Mouse (Mus musculus): ENCODE results near the gene Terf2.

Gene Terf2

DNA sequence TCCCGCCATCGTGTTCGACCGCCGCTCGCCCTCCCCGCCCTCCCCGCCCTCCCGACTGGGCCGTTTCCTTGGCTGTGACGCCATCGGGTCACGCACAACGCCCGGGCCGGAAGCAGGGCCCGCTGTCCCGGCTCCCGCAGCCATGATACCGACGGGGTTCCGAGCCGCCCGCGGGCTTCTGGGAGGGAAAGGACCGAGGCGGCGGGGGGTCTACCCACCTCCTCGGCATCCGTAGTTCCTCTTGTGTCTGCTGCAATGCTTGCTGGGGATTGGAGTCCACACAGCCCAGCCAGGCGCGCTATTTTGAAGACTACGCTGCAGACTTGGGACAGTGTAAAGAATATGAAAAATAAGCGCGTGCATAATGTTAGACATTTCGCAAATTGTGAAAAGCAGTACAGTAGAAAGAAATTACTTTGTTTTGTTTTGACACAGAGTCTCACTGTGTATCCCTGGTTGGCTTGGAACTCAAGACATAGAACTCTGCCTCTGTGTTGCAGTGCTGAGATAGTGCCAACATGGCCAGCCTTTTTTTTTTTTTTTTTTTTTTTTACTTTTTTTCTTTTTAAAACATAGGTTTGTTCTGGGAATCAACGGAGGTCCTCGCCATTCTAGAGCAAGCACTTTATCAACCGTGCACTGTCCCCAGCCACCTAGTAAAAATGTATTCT lies at the start of gene Terf2:
Gene Terf2, minus strand, starts transcription at position 182 of the 671 bp plus-strand sequence.
- peak; percentile 93 to 94 for DNase-seq (ENCODE audit: low spot score in 2 of 2)

DNA sequence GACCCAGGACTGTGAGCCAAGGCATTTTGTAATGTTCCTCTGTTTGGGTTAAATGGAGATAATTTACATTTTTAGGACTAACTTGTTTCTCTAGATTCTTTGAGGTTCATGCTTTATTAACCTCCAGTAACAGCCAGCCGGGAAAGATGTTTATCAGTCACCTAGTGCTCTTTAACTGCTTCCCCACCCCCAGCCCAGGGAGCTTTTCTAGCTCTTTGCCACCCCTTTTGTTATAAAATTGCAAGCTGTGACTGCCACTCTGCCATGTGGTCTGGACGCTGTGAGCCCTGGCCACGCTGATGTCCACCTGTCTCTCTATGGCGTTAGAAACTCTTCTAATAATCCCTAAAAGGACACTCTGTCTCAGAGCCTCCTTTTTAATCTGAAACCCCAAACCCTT lies 47.2 kb upstream of the Terf2 start:
- DNase-seq (ENCODE audit: low spot score in 2 of 2), result no peak

DNA sequence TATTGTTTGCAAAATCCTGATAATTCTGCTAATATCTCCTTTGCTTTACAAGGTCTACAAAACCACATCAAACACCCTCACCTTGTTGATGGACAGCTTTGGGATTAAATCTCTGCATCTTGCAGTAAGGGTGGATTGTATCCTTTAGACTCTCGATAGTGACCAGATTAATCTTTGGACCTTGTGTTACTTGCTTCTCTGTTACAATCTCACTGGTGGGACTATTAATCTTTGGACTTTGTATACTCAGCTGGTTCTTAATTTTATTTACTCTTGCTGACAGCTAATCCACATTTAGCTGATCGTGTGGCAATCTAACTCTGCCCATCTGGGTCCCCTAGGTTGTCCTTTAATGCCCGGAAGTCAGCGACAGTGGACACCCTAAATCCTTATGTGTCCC lies 46.2 kb upstream of the Terf2 start:
- DNase-seq (ENCODE audit: low spot score in 2 of 2), result no peak

DNA sequence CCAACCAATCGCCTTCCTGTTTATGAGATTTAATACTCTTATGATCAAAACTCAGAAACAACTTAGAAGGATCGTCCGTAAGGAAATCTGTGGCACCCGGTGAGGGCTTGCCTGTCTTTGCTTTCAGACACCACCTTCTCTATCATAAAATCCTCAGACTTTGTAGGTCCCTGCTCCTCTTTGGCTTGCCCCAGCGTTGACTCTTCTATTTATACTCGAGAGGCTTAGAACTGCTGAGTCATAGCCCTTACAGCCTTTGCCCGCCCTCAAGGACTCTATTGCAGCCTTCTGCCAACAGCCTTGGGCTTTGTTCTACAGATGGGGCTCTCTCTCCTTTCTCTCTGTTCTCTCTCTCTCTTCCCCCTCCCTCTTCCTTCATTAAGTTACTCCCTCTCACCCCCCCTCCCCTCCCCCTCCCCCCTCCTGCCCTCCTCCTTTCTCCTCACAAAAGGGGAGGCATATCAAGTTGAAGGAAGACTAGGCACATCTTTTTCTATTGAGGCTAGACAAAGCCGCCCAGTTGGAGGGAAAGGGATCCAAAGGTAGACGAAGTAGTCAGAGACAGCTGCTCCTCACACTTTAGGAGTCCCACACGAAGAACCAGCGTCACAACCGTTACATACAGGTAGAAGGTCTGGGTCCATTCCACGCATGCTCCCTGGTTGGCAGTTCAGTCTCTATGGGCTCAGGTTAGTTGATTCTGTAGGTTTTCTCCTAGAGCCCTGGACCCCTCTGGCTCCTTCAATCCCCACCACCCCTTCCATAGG lies 43.5 kb upstream of the Terf2 start:
- no peak for DNase-seq (ENCODE audit: low spot score in 2 of 2)

DNA sequence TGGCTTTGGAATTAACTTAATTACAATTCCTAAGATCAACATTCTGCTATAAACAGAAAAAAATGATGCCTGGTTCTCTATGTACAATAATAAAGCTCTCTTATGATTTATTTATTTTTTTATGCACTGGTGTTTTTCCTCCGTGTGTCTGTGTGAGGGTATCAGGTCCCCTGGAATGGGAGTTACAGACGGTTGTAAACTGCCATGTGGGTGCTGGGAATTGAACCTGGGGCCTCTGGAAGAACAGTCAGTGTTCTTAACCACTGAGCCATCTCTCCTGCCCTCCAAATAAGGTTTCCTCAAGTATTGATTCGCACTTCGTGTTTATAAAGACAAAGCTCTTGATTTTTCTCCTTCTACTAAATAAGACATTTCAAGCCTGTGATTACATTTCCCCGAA lies 42.0 kb upstream of the Terf2 start:
- no peak for DNase-seq (ENCODE audit: low spot score in 2 of 2)

DNA sequence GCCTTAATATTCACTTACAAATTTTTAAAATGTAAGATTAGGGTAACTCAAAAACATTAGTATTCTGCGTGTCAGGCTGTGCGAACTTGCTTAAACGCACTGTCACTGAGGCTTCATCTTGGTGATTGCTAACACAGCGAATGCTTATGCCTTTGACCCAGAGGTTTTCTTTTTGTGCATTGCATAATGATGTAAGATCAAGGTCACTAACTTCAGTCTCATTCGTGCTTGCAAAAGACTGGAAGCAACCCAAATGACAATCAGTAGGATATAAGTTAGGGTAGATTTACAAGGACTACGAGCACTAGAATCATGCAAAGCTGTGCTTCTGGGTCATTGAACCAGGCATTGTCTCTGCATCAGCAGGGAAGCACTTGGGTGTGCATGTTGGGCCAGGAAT lies 41.2 kb upstream of the Terf2 start:
- DNase-seq (ENCODE audit: low spot score in 2 of 2), result no peak

DNA sequence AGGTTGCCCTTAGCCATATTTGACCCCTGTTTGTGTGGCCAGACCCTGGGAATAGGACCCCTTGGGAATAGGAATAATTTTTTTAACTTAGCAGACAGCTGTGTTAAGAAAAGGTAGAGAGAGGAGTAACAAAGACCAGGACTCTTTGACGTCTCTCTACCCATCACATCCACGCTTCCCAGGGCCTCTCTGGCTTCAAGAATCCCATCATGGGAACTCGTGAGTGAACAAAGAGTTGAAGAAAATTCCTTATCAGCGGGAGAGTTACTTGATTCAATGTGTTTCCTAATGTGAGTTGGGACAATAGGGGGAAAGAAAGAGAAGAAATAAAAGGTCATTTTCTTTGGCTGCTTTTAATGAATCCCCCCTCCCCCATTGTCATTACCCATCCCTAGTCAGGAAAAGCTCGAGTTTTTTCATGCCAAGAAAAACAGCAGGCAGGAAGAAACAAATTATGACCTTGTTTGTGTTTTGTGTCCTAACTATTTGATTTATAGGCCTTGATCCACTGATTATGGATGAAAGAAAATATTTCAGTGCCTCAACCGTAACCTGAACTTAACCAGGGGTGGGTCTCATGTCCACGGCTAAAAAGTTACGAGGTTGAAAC lies 39.8 kb upstream of the Terf2 start:
- no peak for DNase-seq (ENCODE audit: low spot score in 2 of 2)

DNA sequence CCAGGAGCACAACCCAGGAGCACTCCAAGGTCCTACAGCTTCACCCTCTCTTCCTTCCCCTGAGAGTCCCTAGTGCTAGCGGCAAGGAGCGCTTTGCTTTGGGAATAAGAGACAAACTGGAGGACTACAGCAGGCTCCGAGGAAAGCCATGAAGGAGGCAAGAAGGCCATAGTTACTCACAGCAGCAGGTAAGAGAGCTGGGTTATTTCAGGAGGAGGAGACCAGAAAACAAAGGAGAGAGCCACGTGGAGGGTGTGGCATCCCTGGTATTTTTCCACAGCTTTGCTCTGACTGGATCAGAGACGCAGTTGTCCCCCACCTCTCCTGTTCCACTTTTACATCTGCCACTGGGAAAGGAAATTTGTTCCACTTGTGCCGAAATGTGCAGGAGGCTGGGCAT lies 37.5 kb upstream of the Terf2 start:
- no peak for DNase-seq (ENCODE audit: low spot score in 2 of 2)

DNA sequence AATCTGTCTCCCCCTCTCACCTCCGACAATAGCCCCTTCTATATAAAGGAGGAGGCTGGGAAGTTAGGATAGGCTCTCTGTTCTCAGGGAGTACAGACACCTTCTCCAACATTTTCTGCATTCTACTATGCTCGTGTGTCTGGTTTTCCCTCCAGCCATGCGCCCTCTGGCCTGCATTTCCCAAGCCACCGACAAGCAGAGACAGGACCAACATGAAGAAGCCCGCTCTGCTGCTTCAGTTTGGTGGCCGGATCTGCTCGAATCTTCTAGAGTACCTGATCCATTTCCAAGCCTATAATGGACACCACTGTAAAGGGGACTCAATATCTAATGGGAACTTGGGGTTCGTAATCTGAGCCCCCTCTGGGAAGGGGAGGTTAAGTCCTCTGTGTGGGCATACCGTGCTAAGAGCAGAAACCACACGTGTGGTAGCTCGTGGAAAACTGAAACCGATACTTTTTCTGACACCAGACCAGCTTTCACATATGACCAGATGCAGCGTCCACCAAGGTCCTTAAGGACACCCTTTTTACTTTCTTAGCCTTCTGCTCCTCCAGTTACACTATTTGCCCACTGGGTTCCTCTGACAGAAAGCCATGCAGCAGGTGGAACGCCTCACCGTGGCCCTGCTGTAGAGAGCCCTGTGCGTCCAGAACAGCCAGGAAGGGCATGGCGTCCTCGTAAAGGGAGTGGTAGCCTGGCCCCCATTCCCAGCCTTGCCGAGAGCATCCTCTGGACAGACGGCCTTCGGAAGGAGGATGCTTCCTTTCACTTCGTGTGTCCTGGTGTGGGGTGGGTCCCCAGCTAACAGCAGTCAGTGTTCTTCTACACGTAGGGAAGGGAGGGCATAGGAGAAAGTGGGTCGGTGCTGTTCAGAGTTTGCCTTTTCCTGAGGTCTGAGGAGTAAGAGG lies 36.5 kb upstream of the Terf2 start:
- no peak for DNase-seq (ENCODE audit: low spot score in 2 of 2)

DNA sequence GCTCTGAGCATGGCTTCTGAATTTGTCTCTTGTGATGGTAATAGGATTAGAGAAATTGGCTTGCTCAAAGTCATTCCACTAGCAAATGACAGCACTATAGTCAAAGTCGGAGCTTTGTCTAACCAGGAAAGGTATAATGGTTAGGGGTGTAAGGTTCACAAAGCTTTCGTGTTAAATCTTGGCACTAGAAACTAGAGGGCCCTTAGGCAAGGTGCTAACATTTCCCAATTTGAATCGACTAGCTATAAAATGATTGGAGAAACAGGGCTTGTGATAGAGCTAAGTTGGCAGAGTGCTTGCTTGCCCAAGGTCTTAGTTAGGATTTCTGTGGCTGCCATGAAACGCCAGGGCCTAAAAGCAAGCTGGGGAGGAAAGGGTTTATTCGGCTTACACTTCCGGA lies 33.7 kb upstream of the Terf2 start:
- no peak for DNase-seq (ENCODE audit: low spot score in 2 of 2)

DNA sequence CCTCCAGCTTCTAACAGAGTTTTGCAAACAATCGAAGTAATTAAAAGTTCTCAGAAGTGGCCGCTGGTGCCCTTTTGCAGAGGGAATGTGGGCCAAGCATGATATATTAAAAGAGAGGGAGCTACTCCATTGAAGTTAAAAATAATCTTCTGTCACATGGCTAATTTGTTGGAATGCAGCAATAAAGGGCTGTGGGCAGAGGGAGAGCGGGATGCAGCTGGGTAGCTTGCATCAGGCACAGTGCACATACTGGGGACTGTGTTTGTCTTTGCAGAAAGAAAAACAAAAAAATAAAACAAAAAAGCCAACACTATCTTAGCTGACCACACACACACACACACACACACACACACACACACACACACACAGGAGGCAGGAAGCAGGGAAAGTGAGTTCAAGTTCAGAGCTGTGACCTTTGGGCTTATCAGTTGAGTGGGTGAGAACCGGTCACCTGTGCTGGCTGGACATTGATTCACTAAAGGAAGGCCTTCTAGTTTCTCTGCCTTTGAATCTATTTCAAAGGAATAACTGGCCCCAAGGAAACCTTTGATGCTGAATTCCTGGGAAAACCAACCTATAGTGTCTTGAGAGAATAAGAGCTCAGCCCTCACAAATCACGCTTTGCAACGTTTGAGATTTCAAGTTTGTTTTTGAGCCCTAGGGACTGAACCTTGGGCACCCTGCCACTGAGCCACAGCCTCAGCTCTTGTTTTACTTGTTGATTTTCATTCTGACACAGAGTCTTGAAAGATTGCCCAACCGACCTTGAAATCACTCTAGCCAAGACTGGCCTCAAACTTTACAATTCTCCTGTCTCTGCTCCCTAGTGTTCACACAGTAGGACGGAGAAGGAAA lies 33.1 kb upstream of the Terf2 start:
- DNase-seq (ENCODE audit: low spot score in 2 of 2), result no peak

DNA sequence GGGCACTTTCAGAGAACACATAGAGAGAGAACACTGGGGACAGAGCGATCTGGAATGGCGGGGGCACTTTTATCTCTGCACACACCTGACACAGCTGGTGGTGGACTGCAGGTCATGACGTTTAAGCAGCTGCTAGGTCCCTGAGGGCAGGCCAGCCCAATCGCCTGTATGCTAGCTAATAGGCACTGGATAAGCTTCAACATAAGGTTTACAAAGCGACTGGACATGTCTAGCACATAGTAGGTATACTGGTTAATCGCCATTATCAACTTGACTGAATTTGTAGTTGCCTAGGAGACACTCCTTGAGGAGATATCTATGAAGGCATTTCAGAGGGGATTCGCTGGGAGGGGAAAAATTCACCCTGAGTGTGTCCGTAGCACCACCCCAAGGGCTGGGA lies 28.0 kb upstream of the Terf2 start:
- no peak for DNase-seq (ENCODE audit: low spot score in 2 of 2)

DNA sequence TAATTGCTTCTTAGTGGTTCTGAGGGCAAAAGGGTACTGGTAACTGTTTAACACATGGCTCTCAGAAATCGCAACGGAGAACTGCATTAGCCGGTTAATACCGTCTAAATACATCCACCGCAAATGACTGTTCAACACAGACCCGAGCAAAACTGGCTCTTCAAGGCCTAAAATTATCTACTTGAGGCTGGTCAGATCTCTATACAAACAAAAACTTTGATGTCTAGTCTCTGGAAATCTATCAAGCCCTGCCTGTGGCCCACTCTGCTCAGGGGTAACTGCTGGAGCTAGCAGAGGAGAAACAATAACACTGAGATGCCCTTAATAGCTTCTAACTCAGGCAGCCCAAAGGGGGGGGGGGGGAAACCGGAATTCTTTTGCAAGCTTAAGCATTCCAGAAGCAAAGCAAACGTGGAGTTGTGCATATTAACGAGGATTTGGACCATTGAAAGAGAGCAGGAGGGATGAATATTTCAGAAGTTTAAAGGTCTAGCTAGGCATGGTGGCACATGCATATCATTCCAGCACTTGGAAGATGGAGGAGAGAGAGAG lies 26.8 kb upstream of the Terf2 start:
- DNase-seq (ENCODE audit: low spot score in 2 of 2), result no peak

DNA sequence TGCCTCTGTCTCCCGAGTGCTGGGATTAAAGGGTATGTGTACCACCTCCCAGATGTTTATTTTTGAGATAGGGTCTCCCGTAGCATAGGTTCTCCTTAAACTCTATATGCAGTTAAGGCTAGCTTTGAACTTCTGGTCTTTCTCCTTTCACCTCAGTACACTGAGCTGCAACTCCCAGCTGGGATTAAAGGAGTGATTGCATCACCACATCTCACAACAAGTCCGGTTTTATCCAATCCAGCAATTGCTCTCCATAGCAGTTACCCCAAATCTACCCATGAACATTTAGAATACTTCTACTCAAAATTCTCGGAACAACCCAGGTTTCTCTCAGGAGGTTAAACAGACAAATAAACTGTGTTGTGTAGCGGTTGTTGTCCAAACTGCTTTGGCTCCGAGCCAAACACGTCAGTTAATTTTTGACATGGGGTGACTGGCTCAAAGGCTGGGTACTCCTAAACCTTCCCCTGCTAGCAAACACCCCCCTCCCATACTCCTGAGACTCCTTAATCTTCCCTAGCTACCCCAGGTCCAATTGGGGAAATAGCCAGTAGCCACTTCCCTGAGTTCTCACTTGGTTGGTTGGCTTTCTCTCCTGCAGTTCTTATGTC lies 25.4 kb upstream of the Terf2 start:
- no peak for DNase-seq (ENCODE audit: low spot score in 2 of 2)

DNA sequence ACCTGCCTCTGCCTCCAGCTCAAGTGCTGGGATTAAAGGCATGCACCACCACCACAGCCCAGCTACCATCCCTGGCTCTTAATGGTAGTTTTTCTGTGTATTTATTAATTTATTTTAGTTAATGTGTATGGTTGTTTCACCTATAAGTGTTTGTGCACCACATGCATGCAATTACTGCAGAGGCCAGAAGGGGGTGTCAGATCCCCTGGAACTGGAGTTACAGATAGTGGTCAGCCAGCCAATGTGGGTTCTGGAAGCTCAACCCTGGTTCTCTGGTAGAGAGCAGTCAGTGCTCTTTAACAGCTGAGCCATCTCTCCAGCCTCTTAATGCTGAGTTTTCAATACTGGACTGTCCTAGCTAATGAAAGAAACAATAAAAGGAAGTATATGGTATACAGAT lies 24.5 kb upstream of the Terf2 start:
- DNase-seq (ENCODE audit: low spot score in 2 of 2), result no peak

DNA sequence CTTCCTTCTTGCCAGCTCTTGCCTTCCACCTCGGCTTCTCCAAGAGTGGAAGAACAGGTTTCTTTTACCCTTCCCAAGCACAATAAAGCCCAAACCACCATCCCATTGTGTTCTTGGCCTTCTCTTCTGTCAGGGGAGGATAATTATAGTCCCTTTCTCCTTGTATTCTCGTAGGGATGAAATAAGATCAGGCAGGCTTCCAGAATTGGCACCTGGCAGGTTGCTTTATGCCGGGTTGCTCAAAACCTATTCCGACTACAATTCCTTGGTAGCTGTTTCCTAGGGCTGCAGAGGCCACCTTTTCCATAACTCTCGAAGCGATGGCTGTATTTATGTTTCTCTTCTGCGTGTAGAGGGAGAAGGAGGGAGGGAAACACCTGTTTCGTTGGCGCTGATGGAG lies 23.1 kb upstream of the Terf2 start:
- DNase-seq (ENCODE audit: low spot score in 2 of 2), result no peak

DNA sequence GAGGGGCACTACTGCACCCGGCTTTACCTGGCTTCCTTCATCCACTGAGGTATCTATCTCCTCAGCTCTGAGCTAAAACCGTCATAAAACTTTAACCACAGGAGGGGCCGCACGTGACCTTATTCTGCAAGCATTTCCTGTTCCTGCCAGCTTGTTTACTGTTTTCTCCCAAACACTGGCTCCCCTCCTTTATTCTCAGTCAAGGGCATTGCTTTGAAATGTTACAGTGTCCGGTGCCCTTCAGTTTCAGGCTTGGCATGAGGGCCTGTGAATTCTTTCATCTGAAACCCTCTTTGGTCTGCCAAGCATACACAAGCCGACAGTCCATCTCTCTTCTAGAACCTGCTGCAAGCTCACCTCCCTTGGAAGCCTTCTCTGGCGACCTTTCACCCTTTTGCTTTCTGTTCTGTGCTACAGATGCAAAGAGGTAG lies 22.5 kb upstream of the Terf2 start:
- DNase-seq (ENCODE audit: low spot score in 2 of 2), result no peak

DNA sequence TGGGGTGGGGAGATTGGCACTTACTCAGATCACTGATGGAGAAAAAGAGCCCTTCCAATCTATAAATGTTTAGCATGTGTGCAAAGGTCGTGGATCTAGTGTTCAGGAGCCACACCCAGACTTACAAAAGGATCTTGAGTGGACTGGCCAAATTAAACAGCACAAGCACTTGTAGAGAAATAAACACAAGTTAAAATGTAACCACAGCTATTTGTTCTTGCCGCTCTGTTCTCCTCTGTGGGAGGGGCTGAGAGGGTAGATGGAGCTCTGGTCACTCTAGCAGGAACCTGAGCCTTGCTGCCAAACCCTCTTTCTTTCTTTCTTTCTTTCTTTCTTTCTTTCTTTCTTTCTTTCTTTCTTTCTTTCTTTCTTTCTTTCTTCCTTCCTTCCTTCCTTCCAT lies 20.7 kb upstream of the Terf2 start:
- no peak for DNase-seq (ENCODE audit: low spot score in 2 of 2)

DNA sequence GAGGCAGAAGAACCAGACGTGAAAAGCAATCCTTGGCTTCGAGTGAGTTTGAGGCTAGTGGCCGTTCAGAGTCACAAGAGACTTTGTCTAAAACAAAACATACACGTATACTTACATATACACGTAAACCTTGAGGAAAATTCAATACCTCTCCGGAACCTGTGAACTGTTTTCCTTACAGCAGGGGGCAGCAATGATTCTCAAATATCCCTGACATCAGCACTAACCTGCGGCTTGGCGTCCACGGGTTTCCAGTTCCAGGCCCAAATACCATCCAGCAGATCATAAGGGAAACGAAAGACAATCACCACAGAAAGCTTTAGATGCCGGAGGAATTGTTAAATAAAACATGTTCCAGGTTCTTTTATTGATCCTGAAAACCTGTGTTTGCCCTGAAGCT lies 19.7 kb upstream of the Terf2 start:
- peak; percentile 28 to 72 for DNase-seq (ENCODE audit: low spot score in 2 of 2)

DNA sequence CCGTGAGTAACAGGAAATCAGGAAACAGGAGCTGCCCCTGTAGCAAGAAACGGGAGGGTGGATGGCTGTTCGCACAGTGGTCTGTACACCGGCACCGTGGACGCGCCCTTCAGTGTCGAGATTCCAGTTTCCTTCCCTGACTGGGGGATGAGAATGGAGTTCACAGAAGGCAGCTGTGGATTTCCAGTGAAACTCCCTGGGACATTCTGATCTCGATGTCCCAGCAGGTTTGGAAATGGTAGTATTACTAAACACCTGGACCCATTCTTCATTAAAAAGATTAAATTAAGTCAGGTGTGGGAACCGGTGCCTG lies 18.6 kb upstream of the Terf2 start:
- DNase-seq (ENCODE audit: low spot score in 2 of 2), result no peak

Measured in frontal cortex, postnatal 10 days (tissue).